Mouse (Mus musculus): ENCODE measurements around the gene Kcnk12.

DNA sequence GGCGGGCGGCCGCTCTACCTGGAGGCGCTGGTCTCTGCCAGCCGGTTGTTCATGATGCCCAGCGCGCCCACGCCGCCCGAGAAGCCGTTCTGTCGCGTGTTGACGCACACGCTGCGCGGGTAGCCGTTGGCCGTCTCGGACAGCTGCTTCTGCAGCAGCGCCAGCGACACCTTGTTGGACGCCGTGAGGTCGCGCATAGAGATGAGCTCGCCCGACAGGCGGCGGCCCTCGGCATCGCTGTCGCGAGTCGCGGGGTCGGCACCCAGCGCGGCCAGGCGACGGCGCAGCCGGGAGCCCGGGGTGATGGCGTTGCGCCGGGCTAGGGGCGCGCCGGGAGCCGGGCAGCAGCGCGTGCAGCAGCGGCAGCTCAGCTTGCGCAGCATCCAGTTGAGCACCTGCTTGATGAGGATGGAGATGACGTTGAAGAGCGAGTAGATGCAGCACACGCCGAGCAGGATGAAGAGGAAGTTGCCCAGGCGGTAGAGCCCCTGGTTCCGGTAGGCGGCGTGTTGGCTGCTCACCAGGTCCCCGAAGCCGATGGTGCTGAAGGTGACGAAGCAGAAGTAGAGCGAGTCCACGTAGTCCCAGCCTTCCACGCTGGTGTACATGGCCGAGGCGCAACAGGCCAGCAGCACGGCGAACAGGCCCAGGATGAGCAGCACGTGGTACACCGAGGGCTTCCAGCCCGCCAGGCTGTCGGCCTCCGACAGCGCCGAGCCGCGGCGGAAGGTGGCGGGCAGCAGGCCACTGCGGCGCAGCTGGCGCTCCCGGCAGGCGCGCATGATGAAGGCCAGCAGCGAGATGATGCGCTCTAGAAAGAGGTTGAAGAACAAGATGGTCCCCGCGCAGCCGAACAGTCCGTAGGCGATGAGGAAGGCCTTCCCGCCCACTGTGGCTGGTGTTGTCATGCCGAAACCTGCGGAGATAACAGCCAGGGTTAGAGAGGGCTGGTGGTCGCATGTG is 51.6 kb downstream of the Kcnk12 start:
- no peak for TF ChIP-seq EP300 (IDR thresholded peaks at IDR 0.05; ENCODE audit: low read length)
- TF ChIP-seq MAFK (IDR thresholded peaks at IDR 0.05; ENCODE audit: insufficient replicate concordance, low read length): no peak
- TF ChIP-seq CTCF (conservative IDR thresholded peaks at IDR 0.05 in 1 of 2, IDR thresholded peaks at IDR 0.05 in 1 of 2; ENCODE audit: low read depth in 2 of 2, low read length in 2 of 2): no peak
- no peak for TF ChIP-seq POLR2A (IDR thresholded peaks at IDR 0.05; ENCODE audit: low read depth, low read length)
- TF ChIP-seq ZC3H11A (IDR thresholded peaks at IDR 0.05; ENCODE audit: low read depth, low read length): no peak
- TF ChIP-seq TBP (conservative IDR thresholded peaks at IDR 0.05; ENCODE audit: low read depth, low read length): no peak
- no peak for TF ChIP-seq NELFE (IDR thresholded peaks at IDR 0.05; ENCODE audit: low read depth, low read length)
- no peak for TF ChIP-seq PAX5 (IDR thresholded peaks at IDR 0.05; ENCODE audit: low read length)
- no peak for TF ChIP-seq MEF2A (IDR thresholded peaks at IDR 0.05; ENCODE audit: borderline replicate concordance, low read depth, low read length)
- no peak for TF ChIP-seq HCFC1 (IDR thresholded peaks at IDR 0.05; ENCODE audit: low read depth, low read length)
- TF ChIP-seq POLR2AphosphoS2 (IDR thresholded peaks at IDR 0.05; ENCODE audit: low read depth, low read length): no peak
- TF ChIP-seq ETS1 (conservative IDR thresholded peaks at IDR 0.05; ENCODE audit: low read depth, low read length): no peak
